Mouse (Mus musculus) liver, postnatal 0 days (tissue): ENCODE results near the gene Spi1.

Experiments used
- CTCF ChIP-seq: sonication (generic); IDR thresholded peaks from 2 replicates; pipeline ENCODE4 v1.5.1; 2016; ENCODE audit warnings: antibody characterized with exemption, low read depth
- EP300 ChIP-seq: IDR thresholded peaks from 2 replicates; pipeline ENCODE4 v1.6.1; 2016; ENCODE audit warnings: antibody characterized with exemption, low read depth, mild to moderate bottlenecking

DNA sequence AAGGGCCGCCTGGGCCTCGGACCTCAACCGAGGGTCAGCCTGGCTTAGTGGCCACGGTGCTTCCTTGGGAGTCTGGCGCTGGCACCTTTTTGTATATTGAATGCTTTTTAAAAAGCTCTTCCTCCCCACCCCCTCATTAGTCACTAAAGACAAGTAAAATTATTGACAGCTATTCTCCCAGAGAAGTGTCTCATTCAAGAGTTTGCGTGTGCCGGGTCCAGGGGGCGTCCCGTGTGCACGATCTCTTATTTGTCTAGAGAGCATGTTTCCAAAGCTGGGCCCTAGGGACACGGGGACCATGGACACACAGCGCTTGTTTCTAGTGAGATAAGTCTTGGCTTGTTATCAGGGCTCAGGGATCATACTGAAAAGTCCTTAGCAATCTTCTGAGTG is 33.4 kb downstream of the Spi1 start:
- no peak for TF ChIP-seq CTCF
- TF ChIP-seq EP300 = no peak
